Mouse (Mus musculus): Measurements from ENCODE around the gene Kcnk6.
"Not testable (repeated sequence)": the region's sequence is repeated elsewhere in the genome, so short reads cannot be mapped to it uniquely, and the experiment has no call there.

The Kcnk6 gene

DNA sequence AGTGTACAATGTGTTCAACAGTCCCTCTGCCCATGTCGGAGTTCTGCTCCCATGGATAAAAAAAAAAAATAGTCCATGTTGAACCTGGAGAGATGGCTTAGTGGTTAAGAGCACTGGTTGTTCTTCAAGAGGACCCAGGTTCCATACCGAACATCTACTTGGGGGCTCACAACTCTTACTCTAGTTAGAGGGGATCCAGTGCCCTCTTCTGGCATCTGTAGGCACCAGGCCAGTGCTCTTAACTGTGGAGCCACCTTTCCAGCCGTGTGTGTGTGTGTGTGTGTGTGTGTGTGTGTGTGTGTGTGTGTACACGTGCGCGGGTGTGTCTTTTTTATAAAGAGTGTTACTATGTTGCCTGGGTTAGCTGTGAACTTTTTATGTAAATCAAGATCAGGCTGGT, 29.7 kb downstream of the Kcnk6 start:
- no peak for DNase-seq

DNA sequence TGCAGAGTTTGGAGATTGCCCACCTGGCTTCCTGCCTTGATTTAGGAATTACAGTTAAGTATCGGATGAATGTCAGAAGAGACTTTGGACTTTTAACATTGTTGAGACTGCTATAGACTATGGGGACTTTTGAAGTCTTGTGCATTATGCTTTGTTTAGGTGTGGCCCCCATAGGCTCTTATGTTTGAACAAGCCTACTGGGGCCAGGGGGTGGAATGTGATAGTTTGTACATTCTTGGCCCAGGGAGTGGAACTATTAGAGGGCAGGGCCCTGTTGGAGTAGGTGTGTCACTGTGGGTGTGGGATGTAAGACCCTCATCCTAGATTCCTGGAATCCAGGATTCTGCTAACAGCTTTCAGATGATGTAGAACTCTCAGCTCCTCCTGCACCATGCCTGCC, 38.1 kb downstream of the Kcnk6 start:
- DNase-seq = not testable (repeated sequence)

DNA sequence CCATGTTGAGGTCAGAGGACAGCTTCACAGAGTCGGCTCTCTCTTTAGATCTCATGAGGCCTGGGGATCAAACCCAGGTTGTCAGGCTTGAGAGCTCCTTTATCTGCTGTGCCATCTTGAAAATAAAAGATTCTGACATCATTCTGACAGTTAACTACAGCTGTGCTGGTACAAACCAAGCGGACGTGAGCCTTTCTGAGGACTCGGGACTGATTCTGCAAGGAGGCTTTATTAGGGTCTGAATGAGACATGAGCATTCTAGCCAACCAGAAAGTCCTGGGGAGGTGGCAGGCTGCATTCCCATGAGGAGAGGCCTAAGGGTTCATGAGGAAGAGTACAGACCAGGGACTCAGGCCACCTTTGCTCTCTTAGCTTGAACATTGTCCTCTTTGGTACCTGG, 51.0 kb downstream of the Kcnk6 start:
- not testable (repeated sequence) for DNase-seq

DNA sequence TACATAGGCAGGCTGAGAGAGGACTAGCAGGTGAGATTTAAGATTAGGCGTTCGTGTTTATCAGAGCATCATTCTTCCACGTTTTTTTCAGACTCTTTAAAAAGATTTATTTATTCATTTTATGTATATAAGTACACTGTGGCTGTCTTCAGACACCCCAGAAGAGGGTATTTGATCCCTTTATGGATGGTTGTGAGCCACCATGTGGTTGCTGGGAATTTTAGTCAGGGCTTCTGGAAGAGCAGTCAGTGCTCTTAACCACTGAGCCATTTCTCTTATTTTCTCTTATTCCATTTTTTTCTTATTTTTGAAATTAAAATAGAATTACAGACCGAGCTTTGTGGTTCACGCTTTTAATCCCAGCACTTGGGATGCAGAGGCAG, 51.5 kb downstream of the Kcnk6 start:
- DNase-seq = no peak

DNA sequence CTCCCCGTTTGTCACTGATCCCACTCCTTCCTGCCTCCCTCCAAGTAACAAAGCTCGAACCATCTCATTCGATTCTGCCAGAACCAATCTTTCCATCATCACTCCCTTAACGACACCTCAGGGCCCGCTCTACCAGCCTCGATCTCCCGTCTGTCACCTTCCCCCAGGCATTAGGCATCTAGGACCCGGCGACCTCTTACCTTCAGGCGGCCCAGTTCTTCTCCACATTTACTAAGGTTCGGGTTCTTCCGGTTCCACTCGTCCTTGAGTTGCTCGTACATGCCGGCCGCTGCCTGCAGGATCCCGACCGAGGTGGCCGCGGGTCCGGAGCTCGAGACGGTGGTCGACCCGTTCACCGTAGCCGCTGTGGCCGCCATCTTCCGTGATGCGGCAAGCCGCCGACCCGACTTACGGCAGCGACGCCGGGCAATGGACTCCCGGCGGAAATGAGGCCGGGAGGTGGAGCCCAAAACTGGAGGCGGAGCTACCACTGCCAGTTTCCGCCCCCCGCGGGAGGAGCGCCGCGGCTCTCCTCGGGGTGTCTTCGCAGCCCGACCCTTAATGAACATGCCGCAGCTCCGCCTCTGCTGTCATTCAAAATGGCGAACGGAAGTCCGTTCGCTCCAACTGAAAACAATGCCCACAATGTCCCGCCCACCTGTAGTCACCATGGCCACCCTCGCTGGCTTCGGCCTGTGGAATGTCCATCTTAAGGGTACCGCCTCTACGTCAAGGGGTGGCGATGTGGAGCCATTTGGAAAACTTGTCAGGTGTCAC, 52.0 kb downstream of the Kcnk6 start, which contains the start of gene Psmd8:
Psmd8 (minus strand) TSS at position 625 of the 777 bp plus-strand sequence.
- peak; percentile 99 for DNase-seq

DNA sequence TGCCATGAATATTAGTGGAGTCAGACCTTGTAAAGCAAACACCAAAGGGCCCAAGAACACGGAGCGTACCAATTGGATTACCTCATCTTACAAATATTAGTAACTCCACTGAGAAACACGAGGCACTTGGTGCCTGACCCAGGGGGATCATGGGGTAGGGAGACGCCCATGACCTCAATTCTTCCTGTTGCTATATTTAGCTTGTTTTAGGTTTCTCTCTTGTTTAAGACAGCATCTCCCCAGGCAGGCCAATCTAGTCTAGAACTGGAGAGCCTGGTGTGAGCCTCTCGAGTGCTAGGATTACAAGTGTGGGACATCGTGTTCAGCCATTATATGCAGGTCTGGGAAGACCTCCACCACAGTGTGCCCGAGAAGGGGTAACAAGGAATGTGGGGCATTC, 53.0 kb downstream of the Kcnk6 start:
- DNase-seq = no peak

DNA sequence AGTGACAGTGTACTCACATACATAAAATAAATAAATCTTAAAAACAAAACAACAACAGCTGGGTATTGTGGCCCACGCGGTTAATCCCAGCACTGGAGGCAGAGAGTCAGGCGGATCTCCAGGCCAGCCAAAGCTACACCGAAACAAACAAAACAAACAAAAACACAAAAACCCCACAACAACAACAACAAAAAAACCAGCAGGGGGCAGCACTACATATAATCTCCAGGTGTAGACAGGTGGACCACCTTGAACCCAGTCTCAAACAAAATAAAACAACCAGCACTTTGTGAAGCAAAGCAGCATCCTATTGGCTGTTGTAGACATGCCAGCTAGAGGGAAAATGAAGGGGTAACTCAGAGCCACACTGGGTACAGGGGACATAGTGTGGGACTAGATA, 54.2 kb downstream of the Kcnk6 start:
- DNase-seq = no peak

DNA sequence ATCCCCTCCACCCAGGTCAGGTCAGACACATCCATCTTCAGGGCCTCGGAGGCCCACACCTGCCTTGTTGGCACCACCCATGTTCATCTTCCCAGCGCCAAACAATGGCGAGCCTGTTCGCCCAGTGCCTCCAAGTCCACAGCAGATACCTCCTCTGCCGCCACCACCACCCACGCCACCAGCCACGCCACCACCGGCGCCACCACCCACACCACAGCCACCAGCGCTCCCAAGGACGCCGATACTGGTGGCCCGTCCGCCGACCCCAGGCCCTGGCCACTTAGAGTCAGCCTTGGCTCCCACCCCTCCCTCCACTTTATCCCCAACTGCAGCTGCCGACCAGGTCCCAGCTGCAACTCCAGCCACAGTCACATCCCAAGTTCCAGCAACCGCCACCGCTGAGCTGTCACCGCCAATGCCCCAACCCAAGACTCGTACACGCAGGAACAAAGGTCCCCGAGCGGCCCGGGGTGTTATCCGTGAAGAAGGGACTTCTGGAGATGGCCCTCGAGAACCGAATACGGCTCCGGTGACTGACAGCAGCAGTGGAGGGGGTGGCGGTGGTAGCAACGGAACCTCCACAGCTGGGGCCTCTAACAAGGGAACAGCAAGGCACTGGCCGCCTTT, 59.8 kb downstream of the Kcnk6 start:
- no peak for DNase-seq
